Mouse (Mus musculus) cerebellum, postnatal 4 days (tissue): ENCODE data around the gene B3galt1.

Experiments
- DNase-seq, 2 experiments: peaks; one replicate each; pipeline ENCODE4 v3.0.0; 2022; ENCODE audit warnings: low spot score in 2 of 2, mixed read lengths in 1 of 2

Gene B3galt1

DNA sequence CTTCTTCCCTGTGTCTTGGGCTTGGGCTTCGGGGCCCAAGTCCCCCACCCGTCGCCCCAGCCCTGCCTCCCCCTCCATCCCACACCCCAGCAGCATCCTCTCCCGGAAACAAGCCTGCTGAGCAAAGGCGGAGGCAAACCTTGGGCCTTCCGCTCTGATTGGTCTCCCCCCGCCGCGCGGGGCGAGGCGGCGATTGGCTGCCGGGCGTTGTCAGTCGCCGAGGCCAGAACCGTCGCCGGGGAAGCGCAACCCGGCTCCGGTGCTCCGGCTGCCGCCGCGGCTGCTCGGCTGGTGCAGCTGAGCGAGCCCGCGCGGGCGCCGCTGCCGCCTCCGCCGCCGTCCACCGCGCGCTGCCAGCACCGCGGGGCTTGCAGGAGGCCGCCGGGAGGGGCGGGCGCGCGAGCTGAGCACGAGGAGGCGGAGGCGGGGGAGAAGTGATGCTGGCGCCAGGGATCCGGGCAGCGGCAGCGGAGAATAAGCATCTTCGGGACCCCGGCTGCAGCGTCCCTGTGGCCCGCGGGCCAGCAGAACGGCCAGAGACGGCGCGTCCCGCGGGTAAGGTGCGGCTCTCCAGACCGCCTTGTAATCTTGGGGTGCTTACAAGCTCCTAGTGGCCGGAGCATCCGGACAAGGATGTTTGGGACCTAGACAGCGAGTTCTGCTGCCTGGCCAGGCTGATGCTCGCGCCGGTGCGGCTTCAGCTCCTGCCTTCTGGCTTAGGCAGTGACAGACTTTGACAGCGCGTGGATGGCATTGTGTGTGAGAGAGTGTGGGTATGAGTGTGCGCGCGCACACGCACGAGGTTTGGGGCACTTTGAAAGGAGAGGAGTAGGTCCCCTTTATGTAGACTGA lies at the start of gene B3galt1:
TSS of gene B3galt1 (plus strand) at position 392 of the 852 bp plus-strand sequence.
- peak; percentile 84 to 89 for DNase-seq

DNA sequence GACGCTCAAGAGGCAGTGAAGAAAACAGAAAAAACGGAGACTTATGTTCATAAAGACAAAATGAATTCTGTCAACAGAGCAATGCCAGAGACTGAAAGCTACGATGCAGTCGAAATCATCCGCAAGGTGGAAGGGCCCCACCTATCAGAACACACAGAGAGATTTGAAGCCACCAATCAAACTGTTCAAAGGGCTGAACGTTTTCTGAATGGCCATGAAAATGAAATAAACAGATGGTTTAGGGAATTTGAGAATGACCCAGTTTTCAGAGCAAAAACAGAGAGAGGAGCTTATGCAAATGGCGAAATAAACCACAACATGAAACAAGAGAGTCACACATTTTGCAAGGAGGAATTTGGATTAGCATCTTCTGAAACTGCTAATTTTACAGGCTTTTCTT lies 49.3 kb upstream of the B3galt1 start:
- no peak for DNase-seq

DNA sequence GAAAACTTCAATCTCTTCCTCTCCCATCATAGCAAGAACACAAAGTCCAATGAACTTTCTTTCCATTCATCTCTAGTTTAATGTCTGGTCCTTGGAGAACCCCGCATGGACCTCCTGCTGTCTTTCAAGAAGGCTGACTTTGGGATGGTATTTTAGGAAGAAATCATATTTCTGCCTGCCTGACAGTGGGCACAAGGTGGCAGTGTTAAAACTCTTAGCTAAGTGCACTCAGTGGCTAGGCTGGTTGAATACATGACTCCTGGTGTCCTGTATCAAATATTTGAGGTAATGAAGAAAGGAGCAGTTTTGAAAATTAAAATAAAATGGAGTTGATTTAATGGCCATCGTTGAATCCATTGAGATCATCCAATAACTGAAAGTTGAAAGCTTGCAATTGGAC lies 30.3 kb upstream of the B3galt1 start:
- no peak for DNase-seq

DNA sequence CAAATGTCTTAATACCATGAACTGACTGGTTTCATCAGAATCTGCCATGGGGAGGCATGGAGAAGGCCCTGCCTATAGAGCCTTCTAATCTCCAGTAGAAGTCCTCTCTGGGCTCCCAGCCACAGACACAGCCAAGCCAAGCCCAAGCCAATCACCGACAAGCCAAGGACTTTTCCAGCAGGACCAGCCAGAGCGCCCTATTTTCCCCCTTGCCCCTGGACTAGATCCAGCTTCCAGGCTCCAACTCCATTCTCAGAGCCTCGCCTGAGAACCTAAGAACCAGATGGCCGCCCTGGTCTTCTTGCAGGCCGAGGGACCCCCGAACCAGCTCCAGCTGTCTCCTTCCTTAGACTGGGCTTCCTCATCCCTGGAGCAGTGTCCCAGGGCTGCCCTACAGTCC lies 26.2 kb upstream of the B3galt1 start:
- peak in 1 of 2 experiments; percentile 5 for DNase-seq

DNA sequence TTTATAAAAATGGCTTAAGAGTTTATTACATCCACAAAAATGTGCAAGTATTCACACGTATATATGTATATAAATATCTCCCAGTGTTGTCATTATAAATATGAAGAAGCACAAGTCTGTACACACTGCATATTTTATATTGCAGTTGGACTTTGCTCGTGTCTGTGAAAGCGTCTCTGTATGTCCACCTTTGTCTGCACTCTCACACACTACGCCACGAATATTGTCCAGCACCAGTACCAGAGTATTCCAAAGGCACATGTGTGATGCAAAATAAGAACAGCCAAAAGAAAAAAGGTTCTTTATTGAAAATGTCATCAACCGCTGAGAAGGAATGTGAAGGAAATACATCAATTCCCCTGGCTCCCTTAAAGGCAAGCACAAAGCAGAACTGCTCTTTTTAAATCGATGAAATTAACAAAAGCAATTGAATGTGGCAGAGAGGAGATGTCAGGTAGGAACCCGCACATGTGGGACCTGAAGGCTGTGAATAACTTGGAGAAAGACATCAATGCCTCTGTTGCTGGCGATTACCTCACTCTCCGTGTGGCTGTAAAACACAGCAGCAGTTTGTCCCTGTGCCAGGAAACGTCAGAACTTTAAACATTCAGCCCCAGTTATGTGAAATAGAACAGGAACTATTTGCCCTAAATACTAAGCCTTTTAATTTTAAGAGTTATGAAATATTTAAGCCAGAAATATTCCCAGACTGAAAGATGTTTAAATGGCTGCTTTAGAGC lies 23.5 kb upstream of the B3galt1 start:
- DNase-seq, result no peak

DNA sequence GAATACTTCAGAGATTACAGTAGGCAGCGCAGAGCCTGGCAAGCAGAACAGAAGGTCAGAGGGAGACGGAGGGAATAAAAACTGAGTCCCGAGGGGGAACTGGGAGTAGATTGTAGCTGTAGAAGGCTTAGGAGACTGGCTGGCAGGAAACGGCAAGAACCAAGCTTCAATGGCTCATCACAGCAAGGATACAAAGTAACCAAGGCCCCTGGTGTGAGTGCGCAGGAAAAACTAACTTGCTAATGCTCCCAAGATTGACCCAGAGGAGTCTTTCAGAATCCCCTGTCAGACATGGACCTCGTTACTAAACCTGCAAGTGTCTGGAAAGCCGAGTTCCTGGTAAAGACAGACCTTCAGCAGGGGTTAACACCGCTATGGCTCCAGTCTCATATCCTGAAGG lies 21.2 kb upstream of the B3galt1 start:
- no peak for DNase-seq

DNA sequence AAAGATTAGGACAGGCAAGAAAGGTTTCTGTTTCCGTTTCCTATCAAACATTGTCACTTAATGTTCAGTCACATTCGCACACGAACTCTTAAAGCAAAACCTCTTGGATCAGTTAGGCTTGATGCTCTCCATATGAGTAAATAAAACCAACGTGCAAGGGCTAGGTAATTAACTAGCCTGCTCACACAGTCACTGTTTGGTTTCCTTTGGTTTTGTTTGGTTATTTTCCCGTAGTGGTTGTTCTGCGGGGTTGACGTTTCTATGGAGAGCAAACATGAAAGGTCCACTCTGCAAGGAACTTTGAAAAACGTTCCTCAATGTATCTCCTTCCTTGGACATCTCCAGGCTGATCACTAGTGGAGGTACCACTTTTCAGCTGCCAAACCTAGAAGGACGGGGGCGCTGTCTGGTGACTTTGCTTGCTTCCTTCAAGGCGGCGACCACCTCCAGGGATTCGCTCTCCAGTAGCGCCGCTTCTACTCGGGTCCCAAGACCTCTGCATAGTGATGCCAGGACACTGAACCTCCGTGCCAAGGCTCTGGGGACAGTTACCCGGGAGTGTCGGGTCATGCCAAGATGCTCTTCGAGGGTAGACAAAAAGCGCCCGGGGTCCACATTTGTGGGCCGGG lies 706 bp upstream of the B3galt1 start:
- DNase-seq, result peak; percentile 30 to 75

DNA sequence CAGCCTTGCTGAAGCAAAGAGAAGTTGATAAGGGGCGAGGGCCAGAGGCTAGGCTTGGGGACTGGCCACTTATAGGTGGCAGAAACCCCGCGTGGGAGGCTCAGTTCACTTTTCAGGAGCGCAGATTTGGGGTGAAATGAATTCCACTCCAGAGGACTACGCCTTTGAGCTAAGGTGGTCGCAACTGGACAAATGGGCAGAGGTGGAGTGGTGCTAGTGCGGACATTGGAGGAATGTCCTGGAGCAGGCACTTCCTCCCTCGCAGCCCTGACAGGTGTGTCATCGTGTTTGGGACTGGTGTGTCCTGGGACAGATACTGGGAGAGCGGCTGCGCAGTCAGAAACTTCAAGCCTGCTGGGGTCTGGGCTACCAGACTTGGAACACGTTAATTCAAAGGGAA lies 895 bp downstream of the B3galt1 start:
- DNase-seq, result no peak

DNA sequence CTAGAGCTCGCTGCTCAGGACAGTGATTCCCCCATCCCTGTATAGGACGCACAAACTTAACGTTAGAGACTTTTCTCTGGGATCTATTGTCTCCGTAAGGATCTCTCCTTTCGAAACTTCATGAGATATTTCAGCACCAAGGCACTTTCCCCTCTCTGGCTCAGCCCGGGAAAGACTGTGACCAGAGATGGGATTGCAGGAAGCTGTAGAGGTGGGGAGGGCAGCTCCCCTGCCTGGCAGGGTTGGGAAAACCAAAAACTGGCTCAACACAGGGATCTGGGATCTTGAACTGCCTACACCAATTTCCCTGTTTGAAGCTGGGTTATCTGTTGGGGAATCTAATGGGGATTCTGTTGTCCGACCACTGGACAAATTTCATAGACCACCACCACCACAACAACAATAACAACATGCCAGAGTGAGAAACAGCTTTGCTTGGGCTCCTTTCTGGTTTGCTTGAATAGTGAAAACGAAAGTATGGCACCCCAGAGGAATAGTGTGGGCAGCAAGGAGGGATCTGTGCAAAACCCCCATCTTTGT lies 1.5 kb downstream of the B3galt1 start:
- DNase-seq, result no peak

DNA sequence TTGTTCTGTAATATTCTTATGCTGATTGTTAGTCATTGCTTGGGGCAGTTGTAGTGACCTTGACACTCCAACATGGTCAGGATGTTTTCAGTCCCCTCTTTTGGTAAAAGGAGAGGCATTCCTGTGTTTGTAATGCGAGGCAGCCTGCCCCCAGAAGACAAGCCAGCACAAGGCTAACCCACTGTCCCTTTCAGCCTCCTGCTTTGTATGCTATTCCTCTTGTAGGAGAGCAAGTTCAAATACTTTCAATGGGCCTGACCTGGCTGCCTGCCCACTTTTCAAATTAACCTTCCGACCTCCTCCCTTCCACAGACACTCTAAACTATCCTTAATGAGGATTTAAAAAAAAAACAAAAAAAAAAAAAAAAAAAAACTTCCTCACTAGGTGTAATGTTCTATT lies 11.0 kb downstream of the B3galt1 start:
- no peak for DNase-seq

DNA sequence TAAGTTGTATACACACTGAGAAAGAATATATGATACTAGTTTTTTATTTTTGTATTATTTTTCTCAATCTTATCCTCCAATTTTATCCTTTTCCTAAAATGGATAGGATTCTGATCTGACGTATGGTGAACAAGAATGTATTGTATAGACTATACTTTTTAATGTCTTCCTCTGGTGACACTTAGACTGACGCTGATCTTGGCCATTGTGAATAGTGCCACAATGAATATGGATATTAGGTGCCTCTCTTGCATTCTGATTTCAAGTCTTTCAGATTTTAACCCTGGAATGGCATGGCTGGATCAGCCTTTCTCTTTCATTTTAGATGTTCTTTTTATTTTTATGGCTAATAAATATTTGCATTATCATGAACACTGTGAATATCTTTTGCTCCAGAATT lies 17.4 kb downstream of the B3galt1 start:
- no peak for DNase-seq

DNA sequence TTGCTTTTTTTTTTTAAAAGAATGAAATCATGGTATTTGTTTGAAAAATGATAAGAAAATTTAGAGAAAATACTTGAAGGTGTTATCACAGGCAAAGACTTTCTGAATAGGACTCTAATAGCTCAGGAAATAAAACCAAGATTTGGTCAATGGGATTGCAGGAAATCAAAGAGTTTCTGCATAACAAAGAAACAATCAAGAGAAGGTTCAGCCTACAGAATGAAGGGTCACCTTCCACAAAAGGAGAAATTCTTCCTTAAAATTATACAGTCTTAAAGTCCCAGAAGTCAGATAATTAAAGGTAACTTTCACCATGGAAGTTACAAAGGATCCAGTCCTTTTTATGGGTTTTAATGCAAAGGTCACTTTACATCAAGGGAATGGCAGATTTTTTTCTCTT lies 24.7 kb downstream of the B3galt1 start:
- no peak for DNase-seq

DNA sequence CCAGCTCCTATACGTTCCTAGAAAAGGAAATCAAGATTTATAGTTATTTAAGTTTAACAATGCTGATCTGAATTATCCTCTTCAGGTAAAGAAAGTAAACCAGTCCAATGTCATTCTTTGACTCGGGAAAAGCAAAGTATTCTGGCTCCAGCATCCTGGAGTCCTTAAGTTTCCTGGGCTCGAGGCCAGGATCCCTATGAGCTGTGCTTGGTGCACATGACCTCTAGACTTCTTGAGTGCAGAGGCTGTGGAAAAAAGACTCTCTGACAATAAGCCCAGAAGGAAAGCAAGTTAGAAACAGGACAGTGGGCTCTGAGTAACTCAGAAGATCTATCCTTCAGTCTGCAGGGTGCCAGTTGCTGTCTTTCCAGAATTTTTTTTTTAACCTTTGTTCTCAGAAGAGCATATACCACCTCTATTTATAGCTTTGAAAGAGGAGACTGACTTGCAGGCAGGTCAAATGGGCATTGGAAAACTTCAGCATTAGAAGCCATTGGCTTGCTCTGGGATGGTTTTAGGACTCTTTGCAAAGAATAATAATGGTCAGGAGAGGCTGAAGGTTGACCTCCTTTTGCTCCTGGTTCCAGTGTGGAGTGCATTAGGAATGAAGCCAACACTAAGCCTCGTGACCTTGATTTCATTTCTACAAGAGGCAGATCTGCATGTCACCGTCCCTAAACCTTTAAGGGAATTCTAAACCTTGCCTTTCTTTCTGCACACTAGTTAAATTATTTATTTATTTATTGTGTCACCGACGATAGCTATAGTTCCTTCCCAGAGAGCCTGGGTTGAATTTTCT lies 26.4 kb downstream of the B3galt1 start:
- DNase-seq, result no peak

DNA sequence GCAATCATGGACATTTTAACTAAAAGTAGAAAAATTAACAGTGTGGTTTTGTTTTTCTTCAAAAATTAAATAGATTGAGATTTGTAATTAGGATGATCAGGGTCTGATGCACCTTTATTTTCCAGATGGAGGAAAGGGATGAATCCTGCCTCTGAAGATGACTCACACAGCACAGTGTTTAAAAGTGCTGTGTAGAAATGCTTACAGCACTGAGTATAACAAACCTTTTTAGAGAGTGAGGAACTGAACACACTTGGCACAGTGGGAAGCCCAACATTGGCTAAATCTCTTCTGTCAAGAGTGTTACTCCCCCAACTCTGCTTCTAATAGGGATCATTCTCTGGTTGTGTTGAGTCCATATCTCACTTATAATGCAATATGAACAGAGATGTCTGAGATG lies 57.2 kb downstream of the B3galt1 start:
- DNase-seq, result no peak

DNA sequence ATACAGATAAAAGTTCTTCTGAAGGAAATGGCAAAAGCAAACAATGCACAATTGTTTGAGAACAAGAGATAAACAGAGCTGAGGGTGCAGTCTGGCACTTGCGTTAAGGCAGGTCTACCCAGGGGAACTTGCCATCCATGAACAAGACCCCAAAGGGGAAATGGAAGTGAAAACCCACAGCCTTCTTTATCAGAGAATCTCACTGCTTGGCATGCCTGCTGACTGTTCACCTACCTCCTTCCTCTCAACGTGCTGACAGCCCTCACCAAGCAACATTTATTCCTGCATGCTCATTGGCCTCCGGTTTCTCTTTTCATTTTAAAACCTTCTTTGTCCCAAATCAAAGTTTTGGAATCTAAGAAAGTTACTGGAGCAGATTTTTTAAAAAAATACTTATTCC lies 62.0 kb downstream of the B3galt1 start:
- no peak for DNase-seq

DNA sequence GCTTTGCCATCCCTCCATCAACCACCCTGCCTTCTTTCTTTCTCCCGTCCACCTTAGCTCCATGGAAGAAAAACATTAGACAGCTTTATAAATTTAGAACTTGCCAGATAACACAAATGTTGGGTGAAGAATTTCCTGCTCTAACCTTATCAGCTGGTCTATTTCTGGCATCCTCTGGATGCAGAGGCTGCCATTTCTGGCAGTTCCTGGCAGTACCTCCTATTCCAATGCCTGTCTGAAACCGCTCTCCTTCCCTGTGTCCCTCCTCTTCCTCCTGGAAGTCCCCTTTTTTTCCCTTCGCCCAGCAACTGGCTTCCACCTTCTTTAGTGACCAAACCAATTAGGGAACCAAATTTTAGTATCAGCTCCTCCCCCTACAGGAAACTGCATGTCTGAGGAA lies 62.6 kb downstream of the B3galt1 start:
- no peak for DNase-seq

DNA sequence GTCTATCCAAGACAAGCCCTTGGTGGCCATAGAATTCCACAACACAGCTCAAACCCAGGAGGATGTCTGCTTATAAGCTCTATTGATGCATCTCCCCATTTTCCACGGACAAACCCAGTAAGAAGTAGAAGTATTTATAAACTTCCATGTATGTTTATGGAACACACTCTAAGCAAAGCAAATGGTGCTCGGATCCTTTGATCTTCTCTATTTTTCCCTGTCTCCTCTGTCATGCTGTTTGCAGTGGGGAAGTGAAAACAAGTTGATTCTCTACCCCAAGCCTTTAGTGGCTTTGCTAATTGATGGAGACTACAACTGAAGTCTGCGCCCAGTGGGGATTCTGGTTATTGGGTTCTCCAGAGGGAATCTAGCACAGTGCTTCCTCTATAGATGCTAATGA lies 89.2 kb downstream of the B3galt1 start:
- DNase-seq, result no peak

DNA sequence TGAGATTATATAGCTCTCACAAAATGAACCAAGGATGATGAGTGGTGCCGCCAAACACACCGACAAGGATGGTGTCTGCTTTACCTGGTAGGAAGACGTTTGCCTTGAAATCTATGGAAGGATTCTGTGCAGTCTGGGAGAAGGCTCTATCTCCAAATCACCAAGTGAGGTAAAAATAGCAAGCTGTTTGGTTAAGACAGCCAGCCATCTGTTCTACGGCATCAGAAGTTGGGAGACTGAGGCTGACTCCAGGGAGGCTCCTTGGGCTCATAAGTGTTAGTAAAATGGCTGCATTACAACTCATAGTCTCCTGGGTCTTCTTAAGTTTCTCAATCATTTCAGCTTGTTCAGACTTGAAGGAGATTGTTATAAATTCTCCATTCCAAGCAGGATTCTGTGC lies 91.7 kb downstream of the B3galt1 start:
- no peak for DNase-seq

DNA sequence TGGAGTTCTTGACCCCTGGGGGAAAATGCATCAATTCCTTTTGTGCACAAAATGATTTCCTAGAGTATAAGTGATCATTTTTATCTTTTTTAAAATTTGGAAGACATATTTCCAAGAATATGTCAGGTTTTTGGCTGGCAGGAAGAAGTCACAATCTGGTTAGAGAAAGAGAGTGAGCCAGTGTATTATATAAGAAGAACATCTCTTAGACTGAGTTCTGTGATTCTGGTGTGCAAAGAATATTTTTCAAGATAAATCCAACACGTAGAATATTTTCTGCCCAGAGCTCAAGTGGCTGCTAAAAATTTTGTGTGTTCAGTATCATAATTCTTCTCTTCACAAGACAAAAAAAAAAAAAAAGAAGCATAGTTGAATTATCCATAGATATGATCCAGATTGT lies 92.4 kb downstream of the B3galt1 start:
- no peak for DNase-seq

DNA sequence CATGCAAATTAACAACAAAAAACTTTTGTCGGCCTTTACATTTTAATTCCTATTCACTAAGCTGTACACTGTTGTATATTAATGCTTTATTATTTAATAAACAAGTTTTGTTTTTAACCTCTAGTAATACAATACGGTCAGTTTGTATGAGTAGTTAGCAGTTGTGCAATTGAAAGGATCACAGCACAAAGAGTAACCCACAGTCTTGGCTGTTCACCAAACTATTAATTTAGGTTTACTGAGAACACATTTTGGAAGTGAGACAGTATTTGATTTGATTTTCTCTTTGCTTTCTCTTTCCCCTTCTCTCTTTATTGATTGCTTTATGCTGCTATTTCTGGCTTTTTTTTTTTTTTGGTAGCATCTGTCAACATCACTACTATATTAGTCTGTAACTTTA lies 106.0 kb downstream of the B3galt1 start:
- no peak for DNase-seq

DNA sequence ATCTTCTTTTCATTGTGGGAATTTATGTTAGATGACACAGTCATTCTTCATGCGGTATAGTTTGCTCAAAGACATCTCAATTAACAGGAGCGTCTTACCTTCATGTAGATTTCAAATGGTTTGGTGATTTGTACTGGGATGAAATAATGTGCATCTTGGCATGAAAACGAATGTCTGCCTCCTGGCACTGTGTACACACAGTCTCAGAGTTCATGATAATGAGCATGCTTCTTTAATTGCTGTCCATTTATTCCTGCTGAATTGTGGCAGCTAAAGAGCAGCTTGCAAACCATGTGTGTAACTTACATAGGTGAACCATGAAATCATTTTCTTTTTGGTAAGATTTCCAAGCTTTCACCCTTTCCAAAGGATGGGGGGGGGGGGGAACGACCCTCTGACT lies 112.0 kb downstream of the B3galt1 start:
- DNase-seq, result peak in 1 of 2 experiments; percentile 1

DNA sequence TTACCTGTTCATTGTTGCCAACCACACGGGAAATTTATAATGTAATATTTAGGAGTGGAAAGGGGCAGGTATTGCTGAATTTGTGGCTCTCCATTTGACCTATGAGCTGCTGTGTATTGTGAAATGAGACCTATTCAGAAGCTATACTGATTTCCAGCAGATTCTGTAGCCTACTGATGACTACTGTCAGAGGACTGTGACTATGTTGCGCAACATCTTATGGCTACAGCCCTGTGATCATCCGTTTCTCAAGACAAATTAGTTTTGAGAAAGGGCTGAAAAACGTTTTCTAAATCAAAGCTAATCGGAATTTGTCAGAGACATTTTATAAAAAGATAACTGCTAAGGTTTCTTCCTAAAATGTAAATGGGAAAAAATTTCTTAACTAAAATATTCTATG lies 158.6 kb downstream of the B3galt1 start:
- no peak for DNase-seq
